Mouse (Mus musculus): ENCODE data around the gene Usp19.

DNA sequence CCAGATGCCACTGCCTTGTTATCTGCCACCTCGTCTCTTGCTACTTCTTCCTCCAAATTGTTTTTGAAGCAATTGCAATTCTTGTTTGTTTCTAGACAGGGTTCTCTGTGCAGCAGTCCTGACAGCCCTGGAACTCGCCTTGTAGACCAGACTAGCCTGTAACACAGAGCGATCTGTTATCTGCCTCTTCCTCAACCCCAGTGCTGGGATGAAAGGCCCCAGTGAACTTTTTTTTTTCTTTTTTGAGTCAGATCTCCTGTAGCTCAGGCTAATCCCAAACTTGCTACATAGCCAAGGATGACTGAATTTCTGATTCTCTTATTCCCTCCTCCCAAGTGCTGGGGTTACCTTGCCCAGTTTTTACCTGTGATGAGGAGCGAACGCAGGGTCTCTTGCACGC, 36.0 kb upstream of the Usp19 start:
- no peak for TF ChIP-seq CTCF (IDR thresholded peaks at IDR 0.05; ENCODE audit: low read depth, low read length)
- no peak for TF ChIP-seq POLR2A (IDR thresholded peaks at IDR 0.05; ENCODE audit: insufficient read depth, low read length)
- no peak for TF ChIP-seq EP300 (IDR thresholded peaks at IDR 0.05; ENCODE audit: insufficient read depth, low read depth, low read length)

Data from ES-Bruce4 (cell line).